Mouse (Mus musculus) layer of hippocampus, postnatal 14 days (tissue): ENCODE results near the gene Zfp831. TPM values are rescaled to one million over a fixed set of nuclear protein-coding genes. Genes with fewer than 3 reads are reported as not detected.

Experiments used
- DNase-seq, 2 experiments: peaks; one replicate each; pipeline ENCODE4 v3.0.0; 2021 to 2022; ENCODE audit warnings: low spot score in 2 of 2, mixed read lengths in 1 of 2
- long read RNA-seq, 2 experiments: library from polyadenylated mRNA; stranded (forward); transcript quantifications; one replicate each; pipeline ENCODE4 v2.0.0; 2021
- total RNA-seq, 2 experiments: library from RNA; stranded (reverse); gene quantifications; 2 replicates each; pipeline ENCODE4 v1.2.3; 2021

The Zfp831 gene
- total RNA-seq, result 1 to 10 TPM; 9.4 to 9.7 TPM
- long read RNA-seq, experiment 1, result 0 reads
- long read RNA-seq, experiment 2, partial matches to known transcripts, result 0 of 2 reads
- long read RNA-seq, experiment 2, other reads (novel, unspliced or antisense), result 2 of 2 reads

DNA sequence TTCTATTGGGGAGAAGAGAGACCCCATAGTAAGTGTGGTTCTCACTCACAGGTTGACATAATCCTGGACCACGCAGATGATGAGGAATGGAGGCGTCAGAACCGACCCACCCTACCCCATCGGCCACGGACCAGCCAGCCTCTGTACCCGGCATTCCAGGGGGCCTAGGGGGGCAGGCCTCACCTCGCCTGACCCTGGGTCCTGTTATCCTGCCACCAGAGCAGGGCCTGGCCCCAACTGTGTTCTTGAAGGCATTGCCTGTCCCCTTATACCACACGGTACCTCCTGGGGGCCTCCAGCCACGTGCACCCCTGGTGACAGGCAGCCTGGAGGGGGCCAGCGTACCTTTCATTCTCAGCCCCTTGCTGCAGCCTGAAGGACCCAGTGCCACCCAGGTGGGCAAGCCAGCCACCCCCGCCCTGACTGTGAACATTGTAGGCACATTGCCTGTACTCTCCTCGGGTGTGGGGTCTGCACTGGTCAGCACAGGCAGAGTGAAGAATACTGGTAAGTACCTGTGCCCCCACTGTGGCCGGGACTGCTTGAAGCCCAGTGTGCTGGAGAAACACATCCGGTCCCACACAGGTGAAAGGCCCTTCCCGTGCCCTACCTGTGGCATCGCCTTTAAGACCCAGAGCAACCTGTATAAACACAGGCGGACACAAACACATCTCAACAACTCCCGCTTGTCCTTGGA, at the start of gene Zfp831:
Zfp831 (plus strand) TSS at position 87 of the 697 bp plus-strand sequence.
- DNase-seq, result no peak

GRCm38 (mm10) chr2:174594965-174595364, 48.4 kb upstream of the Zfp831 start:
- no peak for DNase-seq

- DNase-seq, result no peak
These were observed 47.7 kb upstream of the Zfp831 start for GRCm38 (mm10) chr2:174595611-174596010.

- DNase-seq, result no peak
These were observed 46.9 kb upstream of the Zfp831 start for GRCm38 (mm10) chr2:174596457-174596856.

DNA sequence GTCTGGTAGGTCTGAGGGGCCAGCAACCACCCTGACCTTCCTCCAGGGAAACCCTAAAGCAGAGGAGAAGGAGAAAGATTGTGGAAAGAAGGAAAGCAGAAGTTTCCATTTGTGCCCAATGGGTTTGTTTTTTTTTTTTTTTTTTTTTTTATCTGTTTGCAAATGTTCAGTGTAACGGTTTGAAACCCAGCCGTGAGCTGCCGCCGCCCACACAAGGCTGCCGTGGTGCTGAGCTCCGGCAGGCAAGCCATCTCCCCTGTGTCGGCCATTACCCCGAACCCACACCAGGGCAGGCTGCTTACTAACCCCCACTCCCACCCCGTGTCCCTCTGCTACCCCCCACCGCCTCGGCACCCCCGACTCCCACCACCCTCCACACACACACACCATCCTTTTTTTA, 44.9 kb upstream of the Zfp831 start:
- DNase-seq, result peak; percentile 37 to 50

DNA sequence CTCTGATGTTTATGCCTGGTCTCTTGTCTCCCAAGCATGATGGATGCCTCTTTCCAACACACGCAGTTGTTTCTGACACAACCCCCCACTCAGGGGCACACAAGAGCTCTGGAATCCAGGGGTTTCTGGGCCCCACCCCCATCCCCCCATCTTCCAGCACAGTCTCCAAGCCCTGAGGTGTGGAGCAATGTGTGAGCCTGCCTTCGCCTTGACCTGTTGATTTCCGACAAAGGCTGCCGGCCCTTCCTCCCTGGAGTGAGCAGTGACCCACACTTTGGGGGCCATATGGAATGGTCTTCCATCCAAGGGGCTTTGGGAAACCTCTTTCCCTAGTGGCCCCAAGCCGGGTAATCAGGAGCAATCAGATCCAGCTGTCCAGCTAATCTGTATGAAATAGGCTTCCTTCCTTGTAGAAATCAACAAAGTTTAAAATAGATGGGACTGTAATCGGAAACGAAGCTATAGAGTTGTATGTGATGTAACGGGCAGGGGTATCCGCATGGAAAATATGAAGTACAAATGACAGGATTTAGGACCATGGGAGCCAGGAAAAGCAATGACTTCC, 44.2 kb upstream of the Zfp831 start:
- DNase-seq, result peak in 1 of 2 experiments; percentile 9

GRCm38 (mm10) chr2:174599853-174600271, 43.5 kb upstream of the Zfp831 start:
- peak; percentile 56 to 66 for DNase-seq

GRCm38 (mm10) chr2:174601938-174602685, 41.2 kb upstream of the Zfp831 start:
- no peak for DNase-seq

- DNase-seq, result no peak
These were observed 40.0 kb upstream of the Zfp831 start for GRCm38 (mm10) chr2:174603321-174603720.

- no peak for DNase-seq
These were observed 38.3 kb upstream of the Zfp831 start for GRCm38 (mm10) chr2:174605020-174605419.

GRCm38 (mm10) chr2:174605442-174606087, 37.8 kb upstream of the Zfp831 start:
- DNase-seq, result no peak

GRCm38 (mm10) chr2:174606376-174606775, 37.0 kb upstream of the Zfp831 start:
- DNase-seq, result no peak

DNA sequence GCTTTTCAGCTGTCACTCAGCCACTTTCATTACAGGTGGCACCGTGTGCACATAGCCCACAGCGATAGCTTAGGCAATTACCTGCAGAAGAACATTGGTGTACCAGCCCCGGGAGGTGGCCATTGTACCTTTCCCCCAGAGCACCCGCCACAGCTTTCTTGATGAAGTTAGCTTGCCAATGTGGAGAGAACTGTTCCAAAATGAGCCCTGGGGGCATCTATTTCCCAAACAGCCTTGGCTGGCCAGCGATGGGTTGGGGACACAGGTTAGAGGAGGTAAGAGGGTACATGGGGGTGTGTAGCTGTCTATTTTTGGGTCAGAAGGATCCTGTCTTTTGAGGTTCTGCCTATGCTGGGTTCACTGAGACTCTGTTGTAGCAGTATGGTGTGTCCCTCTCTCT, 33.4 kb upstream of the Zfp831 start:
- DNase-seq, result no peak

DNA sequence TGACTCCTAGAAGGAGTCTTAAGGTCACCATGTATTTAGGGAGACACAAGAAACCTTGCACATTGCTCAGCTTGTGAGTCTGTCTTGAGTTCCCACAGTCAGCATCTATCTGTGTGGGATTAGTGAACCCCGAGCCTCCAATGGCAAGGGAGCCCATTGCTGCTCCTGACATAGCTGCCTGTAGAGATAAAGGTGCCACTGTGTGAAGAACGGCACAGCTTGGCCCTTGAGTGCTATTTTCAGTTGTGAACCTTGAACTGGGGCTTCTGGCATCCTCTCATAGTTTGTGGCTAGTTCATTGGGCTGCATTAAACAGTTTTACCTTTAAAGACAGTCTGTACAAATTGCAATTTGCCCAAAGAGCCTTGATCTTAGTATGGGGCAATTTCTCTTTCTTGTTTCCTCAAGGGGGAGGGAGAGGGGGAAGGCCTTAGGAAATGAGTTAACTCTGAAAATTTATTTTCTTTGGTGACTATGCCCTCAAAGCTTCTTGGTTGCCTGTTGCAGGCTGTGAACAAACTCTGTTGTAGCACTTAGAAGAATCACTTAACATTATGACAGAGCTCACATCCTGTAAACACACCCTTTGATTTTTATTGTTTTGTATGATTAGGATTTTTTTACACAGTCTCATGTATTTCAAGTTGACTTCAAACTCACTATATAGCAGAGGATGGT, 30.8 kb upstream of the Zfp831 start:
- DNase-seq, result no peak

DNA sequence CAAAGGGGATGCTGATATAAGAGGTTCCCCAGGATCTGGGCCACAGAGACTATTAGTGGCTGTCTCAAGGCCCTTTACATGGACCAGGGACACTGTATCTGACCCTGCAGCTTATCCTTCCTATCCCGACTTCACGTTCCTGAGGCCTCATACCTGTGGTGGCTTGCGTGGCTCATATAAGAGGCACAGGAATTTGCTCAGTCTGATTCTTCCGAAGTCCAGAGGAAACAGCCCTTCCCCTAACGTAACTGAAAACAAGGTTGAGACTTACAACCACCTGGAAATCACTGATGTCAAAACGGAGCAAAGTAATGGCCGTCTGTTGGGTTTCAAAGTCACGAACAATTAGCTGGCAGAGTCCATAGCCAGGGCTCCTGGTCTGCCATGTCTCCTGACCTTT, 30.1 kb upstream of the Zfp831 start:
- no peak for DNase-seq

GRCm38 (mm10) chr2:174613921-174614441, 29.4 kb upstream of the Zfp831 start:
- no peak for DNase-seq

GRCm38 (mm10) chr2:174621881-174622280, 21.5 kb upstream of the Zfp831 start:
- no peak for DNase-seq

DNA sequence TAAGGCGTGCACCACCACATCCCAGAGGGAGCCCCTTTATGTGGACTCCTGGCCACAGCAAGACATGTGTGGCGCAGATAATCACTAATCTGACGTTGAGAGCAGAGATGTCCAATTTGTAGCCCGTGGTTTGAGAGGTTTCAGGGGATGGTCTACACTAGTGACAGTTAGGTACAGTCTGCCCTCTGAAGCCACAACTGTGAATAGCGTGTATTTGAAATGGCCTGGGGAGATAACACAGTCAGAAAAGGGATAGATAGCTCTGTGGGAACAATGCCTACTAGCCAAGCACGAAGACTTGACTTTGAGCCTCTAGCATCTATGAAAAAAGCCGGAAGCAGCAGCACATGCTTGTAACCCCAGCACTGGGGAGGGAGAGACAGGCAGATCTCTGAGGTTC, 18.9 kb upstream of the Zfp831 start:
- no peak for DNase-seq

GRCm38 (mm10) chr2:174627021-174627420, 16.3 kb upstream of the Zfp831 start:
- DNase-seq, result no peak

- DNase-seq, result no peak
These were observed 14.0 kb upstream of the Zfp831 start for GRCm38 (mm10) chr2:174629299-174629850.
